Mouse (Mus musculus) urinary bladder, postnatal 10 days (tissue): ENCODE data around the gene Stk17b.
"Not testable (repeated sequence)": the region's sequence is repeated elsewhere in the genome, so short reads cannot be mapped to it uniquely, and the experiment has no call there.

Source experiments
- DNase-seq: peaks from one replicate; pipeline ENCODE4 v3.0.0; 2022; ENCODE audit warnings: low spot score

The Stk17b gene

DNA sequence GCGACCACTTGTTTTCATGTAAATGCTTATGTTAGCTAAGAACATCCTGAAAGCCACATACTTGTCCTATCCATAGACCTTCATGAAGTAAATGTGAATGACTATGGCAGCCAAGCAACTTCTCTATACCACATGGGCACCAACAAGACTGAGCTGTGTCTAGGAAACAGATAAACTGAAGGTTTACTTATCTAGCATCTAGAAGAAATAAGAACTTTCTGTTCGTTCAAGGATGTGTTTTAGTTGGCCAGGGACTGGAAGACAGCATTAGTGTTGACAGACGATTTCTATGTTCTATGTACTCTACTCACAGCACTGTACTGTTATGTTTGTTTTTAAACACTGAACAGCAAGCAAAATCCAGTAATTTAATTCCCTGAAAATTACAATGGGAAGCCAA lies 2.9 kb downstream of the Stk17b start:
- no peak for DNase-seq

DNA sequence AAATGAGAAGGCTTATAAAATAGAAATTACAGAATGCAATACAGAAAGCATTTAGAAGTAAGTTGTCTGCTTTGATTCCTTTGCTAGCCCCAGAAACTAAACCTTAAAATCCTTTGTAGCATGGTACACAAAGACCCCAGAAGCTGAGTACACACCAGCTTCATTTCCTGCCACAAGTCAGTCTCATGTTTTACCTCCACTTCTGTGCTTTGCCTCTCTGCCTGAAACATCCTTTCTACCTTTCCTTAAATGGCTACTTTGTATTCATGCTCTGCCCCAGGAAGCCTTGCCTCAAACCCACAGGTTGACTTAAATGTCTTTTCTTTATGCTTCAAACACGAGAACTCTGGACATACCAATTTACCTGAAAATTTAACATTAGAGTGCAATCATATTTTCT lies 3.7 kb downstream of the Stk17b start:
- DNase-seq, result no peak

DNA sequence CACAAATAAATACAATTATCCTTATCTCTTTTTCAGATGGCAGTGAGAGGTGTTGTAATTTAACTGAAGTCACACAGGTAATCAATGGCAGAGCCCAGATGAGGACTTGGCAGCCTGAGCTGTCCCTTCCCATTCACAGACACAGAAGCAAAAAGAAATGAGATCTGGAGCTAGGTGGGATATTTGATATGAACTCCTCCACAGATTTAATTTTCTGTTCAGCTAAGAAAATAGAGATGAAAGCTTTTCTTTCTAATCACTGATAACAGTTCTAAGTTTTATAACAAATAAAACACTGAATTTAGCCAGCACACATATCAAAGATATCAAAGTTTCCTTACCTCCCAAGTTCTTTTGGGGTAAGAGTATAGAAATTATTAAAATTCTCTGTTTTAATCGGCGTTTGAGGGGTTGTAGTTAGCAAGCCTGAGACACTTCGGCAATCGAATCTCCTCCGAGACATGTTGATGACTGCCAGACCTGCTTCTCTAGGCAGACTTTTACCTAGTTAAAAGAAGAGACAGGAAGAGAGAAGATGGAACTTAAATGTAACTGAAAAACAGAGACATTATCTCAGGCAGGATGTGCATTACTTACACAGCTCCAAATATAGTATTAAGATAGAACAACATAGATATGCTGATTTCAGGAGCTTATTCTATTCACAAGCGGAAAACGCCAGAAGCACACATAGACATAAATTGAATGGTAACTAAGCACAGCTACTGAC lies 8.7 kb downstream of the Stk17b start:
- DNase-seq, result no peak

DNA sequence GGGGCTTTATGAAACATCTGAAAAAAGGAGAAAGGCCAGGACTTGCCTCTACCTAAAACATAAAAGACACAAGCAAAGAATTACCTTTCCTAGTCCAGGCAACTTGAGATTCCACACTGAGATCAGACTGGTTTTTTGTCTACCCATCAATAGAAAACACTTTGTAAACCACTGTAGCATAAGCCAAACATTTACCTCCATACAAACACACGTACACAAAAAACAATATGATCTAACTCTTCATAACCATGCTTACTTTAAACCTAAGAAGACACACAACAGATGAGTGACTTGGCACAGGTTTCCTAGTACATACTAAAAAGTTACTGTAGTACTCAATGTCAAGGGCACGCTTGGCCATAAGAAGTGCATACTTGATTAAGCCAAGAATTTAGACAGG lies 9.5 kb downstream of the Stk17b start:
- DNase-seq, result no peak

DNA sequence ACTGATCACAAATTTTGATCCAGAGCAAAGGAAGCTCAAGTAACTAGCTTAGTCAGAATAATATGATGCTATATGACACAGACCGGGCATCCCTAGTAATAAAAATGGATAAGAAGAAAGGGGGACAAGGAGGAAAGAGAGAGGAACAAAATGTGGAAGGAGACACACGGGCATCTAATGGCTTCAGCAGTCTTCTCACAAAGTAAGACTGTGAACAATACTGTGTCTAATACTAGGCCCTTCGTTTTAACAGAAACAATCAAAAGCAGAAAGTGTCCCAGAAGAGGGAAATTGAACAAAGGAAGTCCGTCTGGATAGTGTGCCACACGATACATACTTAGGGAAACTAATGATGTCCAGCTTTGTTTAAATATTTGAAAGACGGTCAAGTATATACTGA lies 10.0 kb downstream of the Stk17b start:
- DNase-seq, result no peak

DNA sequence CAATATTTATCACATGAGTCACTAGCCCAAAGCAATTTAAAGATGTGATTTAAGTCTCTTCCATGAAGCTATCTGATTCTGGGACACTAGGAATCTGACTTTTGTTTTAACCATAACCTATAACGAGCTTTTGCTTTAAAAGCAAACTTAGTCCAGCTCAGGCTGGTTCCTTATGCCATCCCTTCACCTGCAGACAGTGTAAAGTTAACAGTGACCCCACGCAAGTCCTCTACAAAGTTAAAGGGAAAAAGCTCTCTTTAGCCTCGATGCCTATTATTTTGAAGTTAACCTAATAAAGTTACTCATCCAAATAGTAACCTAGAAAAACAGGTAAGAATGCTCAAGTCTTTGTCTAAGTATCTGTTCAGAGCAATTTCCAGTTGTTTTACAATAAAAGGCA lies 10.5 kb downstream of the Stk17b start:
- DNase-seq, result no peak

DNA sequence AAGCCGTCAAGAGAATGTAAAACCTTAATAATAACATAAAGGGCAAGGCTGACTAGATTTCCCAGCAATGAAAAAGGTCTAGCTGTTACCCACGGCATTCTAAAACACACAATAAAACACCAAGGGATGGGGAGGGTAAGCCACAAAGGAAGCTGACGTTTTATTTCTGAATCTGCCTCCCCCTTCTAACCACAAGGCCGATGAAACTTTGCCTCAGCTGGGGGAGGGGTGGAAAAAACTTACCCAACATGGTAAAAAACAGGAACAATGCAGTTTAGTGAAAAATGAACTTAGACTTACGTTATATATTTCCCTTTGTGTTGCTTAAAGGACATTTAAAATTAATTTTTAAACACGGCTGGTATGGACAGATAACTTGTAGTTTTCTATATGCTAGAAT lies 11.0 kb downstream of the Stk17b start:
- DNase-seq, result no peak

DNA sequence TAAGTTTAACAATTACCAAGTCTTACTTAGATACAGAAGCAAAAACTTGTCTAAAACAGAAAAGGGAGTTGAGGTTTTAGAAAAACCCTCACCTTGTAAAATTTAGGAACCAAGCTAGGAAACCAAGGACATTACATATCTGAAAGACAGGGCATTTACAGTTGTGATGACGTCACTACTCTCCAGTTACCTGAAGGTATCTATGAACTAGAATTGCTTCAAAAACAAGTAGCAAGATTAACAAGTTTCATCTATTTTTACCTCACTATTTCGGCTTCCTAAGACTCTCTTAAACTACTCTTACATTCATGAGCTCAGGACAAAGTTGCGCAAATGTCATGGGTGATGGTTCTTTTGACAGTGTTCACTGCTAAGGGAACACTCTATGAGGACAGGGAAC lies 12.1 kb downstream of the Stk17b start:
- no peak for DNase-seq

DNA sequence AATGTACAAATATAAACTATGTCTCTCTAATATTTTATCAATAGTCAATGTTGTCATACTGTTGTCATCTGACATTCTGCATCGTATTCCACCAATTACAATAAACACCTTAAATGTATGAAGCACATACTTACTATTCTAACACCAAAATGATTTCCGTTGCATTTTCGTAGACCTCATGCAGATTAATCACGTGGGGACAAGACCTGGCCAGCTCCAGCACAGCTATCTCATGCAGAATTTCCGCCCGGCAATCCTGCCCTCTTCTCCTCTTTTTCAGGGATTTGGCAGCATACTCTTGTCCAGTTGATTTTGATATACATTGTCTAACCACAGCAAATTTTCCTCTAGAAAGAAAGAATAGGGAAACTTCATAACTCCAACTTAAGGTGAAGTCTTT lies 13.5 kb downstream of the Stk17b start:
- DNase-seq, result no peak

DNA sequence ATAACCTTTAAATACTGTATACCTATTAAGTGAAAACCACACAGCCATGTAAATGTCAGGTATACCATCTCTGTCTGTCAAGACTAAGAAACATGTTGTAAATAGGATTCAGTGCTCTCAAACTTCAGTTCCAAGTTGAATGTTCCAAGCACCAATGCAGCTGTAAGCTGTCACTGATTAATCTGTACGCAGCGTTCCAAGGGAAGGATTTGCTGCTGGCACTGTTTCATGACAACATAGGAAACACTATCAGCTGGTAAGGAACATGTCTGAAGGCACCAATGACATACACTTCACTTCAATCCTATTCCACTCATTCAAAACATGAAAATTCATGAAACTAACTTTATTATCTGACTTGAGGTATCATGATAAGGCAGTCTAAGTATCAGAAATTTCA lies 18.9 kb downstream of the Stk17b start:
- DNase-seq, result no peak

DNA sequence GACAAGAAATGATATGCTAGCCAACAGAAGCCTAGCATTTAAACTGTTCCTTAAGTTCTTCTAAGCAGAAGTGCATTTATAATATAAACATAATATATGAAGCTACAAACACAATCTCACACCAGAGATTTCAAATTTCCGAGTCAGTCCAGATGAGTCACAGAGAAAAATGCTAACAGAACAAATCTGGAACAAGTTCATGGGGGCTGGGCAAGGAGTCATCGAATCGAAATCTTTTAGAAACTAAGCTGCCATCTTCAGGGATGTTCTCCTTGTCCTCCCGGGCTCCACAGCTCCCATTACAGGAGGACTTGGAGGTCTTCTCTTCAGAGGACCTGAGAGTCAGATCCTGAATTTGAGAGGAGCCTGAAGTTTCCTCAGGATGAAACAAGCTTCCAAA lies 27.7 kb downstream of the Stk17b start:
- no peak for DNase-seq

DNA sequence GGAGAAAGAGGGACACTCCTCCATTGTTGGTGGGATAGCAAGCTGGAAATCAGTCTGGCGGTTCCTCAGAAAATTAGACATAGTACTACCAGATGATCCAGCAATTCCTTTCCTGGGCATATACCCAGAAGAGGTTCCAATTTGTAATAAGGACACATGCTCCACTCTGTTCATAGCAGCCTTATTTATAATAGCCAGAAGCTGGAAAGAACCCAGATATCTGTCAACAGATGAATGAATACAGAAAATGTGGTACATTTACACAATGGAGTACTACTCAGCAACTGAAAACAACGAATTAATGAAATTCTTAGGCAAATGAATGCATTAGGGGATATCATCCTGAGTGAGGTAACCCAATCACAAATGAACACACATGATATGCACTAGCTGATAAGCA lies 31.5 kb downstream of the Stk17b start:
- DNase-seq, result not testable (repeated sequence)

DNA sequence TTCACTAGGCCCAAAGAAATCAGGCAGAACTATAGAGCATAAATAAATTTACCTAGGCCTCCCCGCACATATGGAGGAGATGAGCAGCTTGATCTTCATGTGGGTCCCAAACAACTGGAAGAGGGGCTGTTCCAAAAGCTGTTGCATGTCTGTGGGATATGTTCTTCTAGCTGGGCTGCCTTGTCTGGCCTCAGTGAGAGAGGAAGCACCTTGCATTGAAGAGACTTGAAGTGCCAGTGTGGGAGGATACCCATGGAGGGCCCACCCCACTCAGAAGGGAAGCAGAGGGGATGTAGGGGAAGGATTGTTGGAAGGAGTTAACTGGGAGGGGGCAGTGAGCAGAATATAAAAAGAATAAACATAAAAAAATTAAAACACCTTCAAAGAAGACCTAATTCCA lies 33.9 kb downstream of the Stk17b start:
- DNase-seq, result no peak

DNA sequence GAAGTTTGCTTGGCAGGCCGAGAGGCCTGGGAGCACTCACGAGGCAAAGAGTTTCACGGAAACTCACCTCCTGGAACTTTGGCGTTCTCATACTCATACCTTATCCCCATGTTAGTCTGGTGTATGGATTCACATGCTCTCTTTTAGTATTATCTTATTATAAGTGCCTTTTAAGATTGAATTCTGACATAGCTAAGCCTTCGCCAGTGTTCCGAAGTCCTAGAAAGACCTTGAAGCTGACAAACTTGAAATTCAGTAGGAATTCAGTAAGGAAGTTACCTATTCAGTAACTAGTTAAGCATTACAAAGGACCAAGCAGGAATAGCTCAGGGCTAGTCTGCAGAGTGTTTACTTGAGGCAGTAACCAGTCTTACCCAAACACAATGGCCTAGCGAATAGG lies 34.3 kb downstream of the Stk17b start:
- DNase-seq, result not testable (repeated sequence)

DNA sequence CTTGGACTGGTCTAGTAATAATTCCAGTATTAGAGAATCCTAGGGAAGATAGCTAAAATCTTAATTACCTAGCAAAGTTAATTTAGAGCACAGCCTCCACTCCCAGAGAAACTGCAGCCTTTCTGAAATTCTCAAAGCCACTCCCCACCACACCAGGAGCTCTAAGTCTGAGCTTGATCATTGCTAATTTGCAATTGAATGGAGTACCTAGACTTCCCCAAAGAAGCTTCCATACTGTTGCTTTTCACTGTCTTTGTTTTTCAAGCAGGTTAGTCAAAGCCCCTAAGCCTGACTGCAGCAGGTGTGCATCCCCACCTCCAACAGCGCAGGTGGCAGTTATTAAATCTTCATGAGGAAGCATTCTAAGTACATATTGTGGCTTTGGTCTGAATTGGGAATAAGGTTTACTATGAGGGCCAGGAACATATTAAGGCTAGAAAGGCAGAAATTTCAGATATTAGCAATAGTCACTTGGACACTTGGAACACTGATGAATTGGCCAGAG lies 35.1 kb downstream of the Stk17b start:
- DNase-seq, result not testable (repeated sequence)

DNA sequence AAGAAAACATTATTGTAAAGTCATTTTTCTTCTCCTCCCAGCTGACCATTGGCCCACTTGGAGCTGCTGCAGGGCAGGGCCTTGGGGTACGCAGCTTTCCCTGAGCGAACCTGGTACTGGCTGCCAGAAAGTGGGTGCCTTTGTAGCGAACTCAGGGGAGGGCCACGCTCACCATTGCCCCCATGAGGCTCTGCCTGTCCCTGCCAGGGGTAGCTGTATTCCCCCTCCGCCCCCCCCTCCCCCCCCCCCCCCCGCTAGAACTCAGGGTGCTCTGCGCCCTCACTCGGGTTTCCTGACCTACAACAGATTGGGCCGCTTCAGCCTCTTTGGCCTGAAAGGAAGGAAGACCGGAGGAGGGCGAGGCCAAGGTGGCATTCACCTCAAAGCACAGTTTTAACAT lies 36.5 kb downstream of the Stk17b start:
- no peak for DNase-seq

DNA sequence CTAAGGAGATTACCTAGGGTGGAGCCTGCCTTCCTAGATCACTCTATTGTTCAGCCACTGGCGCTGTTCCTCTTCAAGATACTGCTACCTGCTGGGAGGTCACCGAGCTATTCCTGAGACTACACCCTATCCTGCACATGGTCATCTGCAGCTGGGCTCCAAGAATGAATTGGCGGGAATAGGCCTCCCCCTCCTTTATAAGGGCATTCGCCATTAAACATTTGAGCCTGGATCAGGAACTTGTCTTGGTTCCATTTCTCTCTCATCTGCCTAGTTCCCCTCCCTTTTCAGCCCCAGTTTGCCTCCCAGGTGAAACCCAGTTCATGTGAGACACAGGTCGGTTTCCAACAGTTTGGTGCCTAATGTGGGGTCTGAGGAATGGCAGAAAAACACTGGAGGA lies 39.0 kb downstream of the Stk17b start:
- no peak for DNase-seq

DNA sequence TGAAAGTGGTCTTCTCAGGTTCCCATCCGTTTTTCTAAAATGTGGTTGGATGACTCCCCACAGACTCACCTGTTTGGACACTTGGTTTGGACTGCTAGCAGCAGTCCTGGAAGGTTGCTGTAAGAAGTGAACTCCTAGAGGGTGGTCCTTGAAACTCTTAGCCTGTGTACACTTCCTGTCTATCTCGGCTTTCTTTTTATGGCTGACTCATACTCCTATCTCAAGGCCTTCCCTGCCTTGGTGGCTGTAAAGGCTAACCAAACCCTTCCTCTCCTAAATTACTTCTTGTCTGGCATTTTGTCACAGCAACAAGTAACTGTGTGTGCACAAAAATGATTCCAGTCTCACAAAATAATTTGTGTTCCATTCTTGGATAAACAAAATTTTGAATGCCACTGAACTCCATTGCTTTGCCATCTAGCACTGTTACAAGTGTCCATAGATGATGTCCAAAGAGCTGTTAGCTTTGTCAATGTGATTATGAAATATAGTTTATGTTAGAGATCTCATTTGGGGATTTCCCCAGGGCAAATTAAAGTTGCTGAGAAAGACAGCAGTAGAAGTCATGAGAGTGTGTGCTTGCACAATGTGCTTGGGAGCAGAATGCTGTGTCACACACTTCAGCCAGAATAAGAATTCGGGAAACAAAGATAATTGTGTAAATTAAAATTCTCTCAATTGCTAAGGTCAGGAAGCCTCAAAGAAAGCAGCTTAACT lies 43.1 kb downstream of the Stk17b start:
- DNase-seq, result no peak

DNA sequence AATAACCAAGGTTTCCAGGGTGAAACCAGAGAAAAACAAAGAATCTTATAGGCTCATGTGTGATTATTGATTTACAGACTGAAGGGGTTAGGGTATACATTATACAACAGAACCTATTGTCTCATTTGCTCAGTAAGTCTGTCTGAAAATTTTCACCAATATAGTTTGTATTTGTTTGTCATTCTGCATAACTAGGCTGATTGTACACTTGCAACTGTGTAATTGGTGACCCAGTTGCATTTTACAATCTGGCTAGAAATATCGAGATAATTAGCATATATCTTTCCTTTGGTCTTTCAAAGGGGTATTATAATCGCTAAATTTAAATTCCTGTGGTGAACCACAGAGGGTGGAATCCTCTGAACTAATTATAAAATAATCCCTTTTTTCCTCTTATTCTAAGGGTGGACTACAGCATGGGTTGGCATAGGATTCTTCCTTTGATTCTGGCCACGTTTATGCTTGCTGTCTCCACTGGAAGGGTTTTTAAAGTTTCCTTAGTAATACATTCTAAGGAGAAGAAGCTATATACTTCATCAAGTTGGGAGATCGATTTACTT lies 44.2 kb downstream of the Stk17b start:
- no peak for DNase-seq

DNA sequence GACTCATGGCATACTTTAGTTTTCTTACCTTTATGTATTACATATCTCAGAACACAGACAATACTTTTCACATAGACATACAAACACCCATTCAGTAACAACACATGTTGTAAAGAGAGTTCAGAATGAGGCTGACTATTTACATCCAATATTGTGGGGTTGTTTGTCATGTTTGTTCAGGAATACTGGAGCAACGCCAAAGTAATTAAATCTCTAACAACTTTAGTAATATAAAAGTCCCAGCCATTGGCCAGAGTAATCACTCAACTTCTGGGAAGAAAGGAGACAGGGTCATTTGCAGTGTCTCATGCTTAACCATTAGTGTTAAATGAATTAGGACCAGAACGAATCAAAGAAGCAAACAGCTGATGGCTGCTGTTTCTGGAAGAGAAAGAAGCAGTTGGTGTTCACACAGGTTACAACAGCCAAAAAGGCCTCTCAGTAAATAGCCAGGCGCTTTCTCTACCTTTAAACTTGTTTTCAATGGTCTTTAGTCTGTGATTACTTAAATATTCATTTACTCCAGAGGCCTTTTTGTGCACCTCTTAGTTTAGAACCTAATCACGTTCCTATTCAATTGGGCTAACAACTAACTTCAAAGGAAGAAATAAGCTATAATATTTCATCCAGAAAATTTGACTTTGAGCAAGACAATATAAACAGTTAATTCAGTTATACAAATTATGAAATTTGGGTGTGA lies 44.8 kb downstream of the Stk17b start:
- DNase-seq, result not testable (repeated sequence)

DNA sequence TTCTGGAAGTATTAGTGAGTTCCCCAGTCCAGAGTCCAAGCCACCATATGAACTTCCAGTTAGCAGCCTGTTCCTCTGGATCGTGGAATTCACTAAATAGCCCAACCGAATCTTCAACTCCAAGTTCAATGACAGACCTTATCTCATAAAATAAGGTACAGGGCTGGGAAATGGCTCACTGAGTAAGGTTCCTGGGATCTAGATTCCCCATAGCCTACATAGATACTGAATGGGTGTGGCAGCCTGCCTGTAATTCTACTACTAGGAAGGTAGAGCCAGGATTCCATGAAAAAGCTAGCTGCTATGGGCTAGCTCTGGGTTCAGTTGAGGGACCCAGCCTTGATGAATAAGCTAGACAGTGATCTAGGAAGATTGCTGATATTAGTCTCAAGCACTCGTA lies 48.4 kb downstream of the Stk17b start:
- no peak for DNase-seq

DNA sequence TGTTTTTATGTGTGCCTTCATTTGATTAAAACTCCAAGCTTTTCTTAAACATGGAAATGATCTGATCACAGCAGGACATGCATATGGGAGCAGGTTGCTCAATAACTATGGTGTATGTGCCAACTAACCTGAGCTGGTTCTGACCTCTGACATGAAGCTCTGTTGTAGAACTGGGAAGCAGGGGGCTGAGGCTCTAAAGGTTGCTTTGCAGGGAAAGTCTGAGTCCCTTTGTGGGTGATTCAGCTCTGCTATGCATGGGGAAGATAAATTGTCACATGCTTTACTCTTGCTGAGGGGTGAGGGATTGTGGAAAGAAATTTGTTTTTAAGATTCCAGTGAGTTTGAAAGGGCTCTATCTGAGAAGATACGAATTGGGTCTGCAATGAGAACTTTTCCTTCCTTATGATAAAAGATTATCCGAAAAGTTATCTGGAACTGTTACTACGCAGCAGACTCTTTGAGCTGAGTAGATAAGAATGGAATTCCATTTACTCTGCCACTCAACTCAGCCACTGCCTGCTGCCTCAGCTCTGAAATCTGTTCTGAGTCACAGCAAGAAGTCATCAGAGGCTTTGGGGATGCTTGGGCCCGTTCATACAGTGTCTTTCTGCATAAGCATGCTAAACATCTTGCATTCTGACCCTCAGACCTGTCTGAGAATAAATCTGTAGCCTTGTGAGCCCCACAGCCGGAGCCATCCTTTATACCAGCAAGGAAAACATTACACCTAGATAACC lies 56.4 kb downstream of the Stk17b start:
- no peak for DNase-seq
